Mouse (Mus musculus) G1E-ER4 (cell line): ENCODE measurements around the gene Slc25a45. TPM values are rescaled to one million over a fixed set of nuclear protein-coding genes. Genes with fewer than 3 reads are reported as not detected.

Experiments
- GATA1 ChIP-seq: IDR thresholded peaks from one replicate; pipeline ENCODE4 v1.8.0; 2012; ENCODE audit warnings: low read length, inconsistent platforms
- polyA plus RNA-seq: library from polyadenylated mRNA; stranded (reverse); fragments of >175 nt; gene quantifications from 2 replicates; pipeline ENCODE4 v1.2.3, GENCODE M21; 2012

Gene Slc25a45
- polyA plus RNA-seq, 1 experiment, result 0.15 TPM

DNA sequence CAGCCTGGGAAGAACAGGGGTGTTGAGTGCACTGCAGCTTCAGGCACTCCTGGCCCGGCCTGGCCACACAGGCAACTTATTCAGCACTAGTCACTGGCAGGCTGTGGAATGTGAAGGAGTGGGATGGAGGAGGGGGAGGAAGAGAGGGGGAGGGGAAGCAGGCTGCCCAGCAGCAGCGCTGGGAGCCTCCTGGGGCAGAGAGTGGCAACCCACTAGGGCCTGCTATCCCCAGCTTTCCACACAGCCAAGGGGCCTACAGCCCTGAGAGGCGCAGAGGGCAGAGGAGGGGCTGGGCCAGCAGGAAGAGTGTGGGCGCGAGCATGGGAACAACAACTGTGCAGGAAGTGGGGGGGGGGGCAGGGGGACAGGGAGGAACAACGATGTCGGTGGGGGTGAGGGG lies 6.3 kb upstream of the Slc25a45 start:
- TF ChIP-seq GATA1, result no peak

GRCm38 (mm10) chr19:5871683-5872082 lies 5.9 kb upstream of the Slc25a45 start:
- no peak for TF ChIP-seq GATA1

DNA sequence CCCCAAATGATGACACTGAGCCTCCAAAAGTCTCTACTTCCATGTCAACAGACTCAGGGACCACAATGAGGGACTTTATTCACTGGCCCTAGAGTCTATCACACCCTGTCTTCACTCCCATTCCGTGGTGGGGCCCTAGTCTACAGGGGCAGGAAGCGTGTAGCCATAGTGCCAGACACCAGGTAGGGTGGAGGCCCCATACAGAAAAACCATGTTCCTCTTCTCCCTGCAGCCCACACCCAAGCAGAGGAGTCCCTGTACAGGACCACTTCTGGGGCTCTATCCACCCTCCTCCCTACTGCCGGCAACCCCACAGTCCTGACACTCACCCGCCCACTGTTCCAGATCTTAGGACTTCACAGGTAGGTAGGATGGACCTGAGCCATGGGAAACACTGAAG lies 5.1 kb upstream of the Slc25a45 start:
- no peak for TF ChIP-seq GATA1

DNA sequence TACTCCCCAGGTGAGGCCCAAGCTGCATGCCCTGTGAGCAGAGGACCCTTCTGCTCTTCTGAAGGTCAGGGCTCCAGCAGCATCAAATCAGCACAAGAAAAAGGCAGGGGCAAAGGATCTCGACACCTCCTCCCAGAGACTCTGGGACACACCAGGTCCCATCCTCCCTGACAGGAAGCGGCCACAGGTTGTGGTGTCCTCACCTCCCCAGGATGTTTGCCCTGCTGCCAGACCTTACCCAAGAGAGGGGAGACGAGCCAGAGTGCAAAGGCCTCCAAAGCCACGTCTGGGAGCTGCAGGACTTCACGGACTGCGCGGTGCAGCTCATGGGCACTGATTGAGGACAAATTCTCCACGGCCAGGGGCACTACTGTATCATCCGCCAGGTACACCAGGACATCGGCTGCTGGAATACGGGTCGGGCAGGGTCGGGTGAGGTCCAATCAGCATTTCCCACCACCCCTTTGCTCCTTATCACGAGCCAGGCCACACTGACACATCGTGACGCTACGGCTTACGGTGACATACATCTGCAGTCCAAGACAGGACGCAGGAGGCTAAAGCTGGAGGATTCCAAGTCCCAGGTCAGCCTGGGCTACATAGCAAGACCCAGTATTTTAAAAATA lies 4.6 kb upstream of the Slc25a45 start:
- TF ChIP-seq GATA1, result no peak

- TF ChIP-seq GATA1, result no peak
These were observed 3.1 kb upstream of the Slc25a45 start for GRCm38 (mm10) chr19:5874391-5874968.

- no peak for TF ChIP-seq GATA1
These were observed 2.6 kb upstream of the Slc25a45 start, which contains the start of gene Frmd8 for GRCm38 (mm10) chr19:5874969-5875480. TSS of gene Frmd8 (minus strand) at chr19:5875274.

GRCm38 (mm10) chr19:5878362-5878722 lies 734 bp downstream of the Slc25a45 start:
- TF ChIP-seq GATA1, result no peak

- no peak for TF ChIP-seq GATA1
These were observed 1.3 kb downstream of the Slc25a45 start for GRCm38 (mm10) chr19:5878916-5879315.

DNA sequence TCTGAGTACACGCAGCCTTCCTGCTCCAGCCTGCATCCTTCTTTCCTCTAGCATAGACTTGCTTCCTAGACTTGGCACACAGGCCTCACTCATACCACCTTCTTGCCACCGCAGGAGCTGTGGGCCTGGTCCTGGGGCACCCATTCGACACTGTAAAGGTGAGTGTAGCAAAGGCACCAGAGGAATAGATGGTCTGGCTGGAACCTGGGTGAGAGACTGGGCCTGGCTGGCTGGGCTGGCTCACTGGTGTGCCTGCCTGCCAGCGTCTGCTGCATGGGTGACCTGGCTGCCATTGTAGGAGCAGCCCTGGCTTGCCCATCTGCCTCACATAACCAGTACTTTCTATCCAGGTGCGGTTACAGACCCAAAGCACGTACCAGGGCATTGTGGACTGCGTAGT lies 2.1 kb downstream of the Slc25a45 start:
- no peak for TF ChIP-seq GATA1

DNA sequence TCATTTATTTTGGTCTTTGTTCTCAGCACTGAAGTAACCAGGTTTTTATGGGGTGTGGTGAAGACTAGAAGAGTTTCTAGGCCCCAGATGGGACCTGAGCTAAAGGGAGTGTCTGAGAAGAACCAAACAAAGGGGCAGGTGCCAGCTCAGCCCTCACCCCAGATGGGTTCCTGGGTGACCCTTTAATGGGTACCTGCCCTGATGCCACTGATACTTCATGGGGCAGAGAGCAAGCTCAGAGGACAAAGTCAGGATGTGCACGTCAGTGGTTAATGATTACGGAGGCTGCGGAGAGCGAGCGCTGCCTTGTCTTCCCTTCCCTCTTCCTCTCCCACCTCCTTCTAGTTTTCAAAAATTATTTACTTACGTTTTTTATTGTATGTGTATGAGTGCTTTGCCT lies 3.5 kb downstream of the Slc25a45 start:
- TF ChIP-seq GATA1, result no peak

- TF ChIP-seq GATA1, result no peak
These were observed 6.3 kb downstream of the Slc25a45 start for GRCm38 (mm10) chr19:5883935-5884334.

DNA sequence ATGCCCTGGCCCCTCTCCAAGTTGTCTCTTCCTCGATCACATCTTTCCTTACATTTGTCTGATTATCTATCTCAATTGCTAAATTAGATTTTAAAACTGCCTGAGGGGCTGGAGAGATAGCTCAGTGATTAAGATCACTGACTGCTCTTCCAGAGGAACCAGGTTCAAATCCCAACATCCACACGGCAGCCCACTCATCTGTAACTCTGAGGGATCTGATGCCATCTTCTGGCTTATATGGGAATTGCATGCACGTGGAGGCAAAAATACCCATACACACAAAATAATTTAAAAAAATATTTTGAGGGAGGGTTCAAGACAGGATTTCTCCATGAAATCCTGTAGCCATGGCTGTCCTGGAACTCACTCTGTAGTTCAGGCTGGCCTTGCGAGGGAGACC lies 8.2 kb downstream of the Slc25a45 start:
- TF ChIP-seq GATA1, result no peak

DNA sequence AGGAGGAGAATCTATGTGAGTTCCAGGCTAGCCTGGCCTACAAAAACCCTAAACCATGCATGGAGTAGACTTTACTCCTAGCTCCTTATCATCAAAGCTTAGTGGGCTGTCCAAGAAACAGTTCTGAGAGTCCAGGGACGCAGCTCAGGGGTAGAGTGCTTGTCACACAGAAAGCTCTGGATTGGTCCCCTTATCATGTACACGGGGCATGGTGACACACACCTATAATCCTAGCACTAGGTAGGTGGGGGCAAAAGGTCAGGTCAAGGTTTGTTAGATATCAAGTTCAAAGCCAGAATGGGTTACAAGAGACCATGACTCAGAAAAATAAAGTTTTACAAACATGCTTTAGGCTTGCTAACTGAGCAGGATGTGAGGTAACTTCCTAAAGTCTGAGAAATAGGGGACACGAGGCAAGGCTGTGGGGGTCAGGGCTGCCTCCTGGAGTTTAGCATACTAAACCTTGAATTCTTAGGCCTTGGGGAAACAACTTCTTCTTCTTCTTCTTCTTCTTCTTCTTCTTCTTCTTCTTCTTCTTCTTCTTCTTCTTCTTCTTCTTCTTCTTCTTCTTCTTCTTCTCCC lies 9.7 kb downstream of the Slc25a45 start:
- TF ChIP-seq GATA1, result no peak

- TF ChIP-seq GATA1, result no peak
These were observed 11.6 kb downstream of the Slc25a45 start for GRCm38 (mm10) chr19:5889211-5889610.

DNA sequence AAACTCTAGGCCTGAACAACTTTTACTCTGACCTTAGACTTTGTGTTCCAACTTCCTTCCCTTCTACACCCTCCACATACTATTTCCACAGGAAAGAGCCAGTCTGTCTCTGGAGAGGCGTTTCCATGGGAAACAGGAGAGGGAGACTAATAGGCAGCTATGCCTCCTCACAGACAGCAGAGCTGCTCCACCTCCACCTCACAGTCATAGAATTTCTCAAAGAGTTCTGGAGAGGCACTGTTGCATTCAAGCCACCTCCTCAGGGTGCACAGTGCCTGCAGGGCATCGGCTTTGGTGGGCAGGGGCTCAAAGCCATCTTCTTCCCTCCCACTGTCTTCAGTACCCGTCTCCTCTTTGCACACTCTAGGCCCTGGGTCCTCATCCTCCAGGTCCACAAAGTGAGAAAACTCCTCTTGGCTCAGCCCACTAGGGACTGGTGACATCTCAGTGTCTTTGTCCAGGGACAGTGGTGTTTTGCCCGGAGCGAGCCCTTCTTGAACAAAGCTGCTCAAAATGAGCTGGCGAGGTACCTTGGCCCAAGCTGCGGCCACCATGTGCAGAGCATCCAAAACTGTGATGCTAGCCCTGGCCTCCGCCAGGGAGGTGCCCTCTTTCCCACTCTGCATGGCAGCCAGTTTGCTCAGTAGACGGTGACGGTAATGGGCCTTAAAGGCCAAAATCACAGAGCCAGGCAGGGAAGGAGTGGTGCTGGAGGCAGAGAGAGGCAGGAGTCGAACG lies 14.1 kb downstream of the Slc25a45 start:
- TF ChIP-seq GATA1, result no peak

DNA sequence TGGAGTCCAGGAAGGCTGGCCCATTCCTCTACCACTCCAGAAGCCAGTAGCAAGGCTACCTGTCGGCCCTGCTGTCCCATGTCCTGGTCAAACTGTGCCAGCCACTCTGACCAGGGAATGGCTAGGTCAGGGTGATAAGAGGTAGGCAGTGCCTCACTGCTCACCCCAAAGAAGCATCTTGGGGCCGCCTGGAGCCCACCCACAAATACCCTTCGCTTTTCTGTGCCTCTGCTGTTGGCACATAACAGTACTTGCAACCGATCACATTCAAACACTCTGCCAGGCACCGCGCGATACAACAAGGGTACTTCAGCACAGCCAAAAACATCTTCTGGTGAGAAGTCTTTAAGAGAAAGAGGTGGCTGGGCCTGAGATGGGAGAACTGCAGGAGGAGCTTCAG lies 14.7 kb downstream of the Slc25a45 start:
- no peak for TF ChIP-seq GATA1
